Mouse (Mus musculus) kidney, embryonic 15.5 days (tissue): ENCODE measurements around the gene Syn3. TPM values are rescaled to one million over a fixed set of nuclear protein-coding genes. Genes with fewer than 3 reads are reported as not detected.
"Not testable (repeated sequence)": the region's sequence is repeated elsewhere in the genome, so short reads cannot be mapped to it uniquely, and the experiment has no call there.

Source experiments
- ATAC-seq: fragments of 200-750 bp; cut with Nextera tagmentation; replicated peaks from 2 replicates; pipeline ENCODE4 v1.8.0; 2017; ENCODE audit warnings: moderate TSS enrichment; ENCODE audit not compliant: low FRiP score
- H3K27ac ChIP-seq: fragments of 300-500 bp; sonication (generic); 2 replicates; pipeline ENCODE4 v1.5.1; 2015; ENCODE audit warnings: mild to moderate bottlenecking, inconsistent platforms
- H3K27me3 ChIP-seq: fragments of 300-500 bp; sonication (generic); 2 replicates; pipeline ENCODE4 v1.6.1; 2015; ENCODE audit warnings: inconsistent platforms
- H3K36me3 ChIP-seq: fragments of 300-500 bp; sonication (generic); 2 replicates; pipeline ENCODE4 v1.6.1; 2015; ENCODE audit warnings: inconsistent platforms
- H3K4me1 ChIP-seq: fragments of 300-500 bp; sonication (generic); 2 replicates; pipeline ENCODE4 v1.6.1; 2015; ENCODE audit warnings: inconsistent platforms
- H3K4me2 ChIP-seq: fragments of 300-500 bp; sonication (generic); 2 replicates; pipeline ENCODE4 v1.6.1; 2015; ENCODE audit warnings: moderate library complexity, mild to moderate bottlenecking, inconsistent platforms
- H3K4me3 ChIP-seq: fragments of 300-500 bp; sonication (generic); replicated peaks from 2 replicates; pipeline ENCODE4 v1.5.1; 2015; ENCODE audit warnings: mild to moderate bottlenecking, inconsistent platforms
- H3K9ac ChIP-seq: fragments of 300-500 bp; sonication (generic); 2 replicates; pipeline ENCODE4 v1.6.1; 2015; ENCODE audit warnings: mild to moderate bottlenecking, inconsistent platforms
- H3K9me3 ChIP-seq: fragments of 300-500 bp; sonication (generic); replicated peaks from 2 replicates; pipeline ENCODE4 v1.6.1; 2016; ENCODE audit warnings: inconsistent platforms
- WGBS: fragments of 180-500 bp; shearing (Covaris S2); methylation state at CpG from one replicate; pipeline ENCODE4 v1.1.7; 2015; ENCODE audit warnings: mixed read lengths; 5-methylcytosine and 5-hydroxymethylcytosine counted together
- polyA plus RNA-seq: library from polyadenylated mRNA; unstranded; fragments of >200 nt; fragmentation: Nextera tagmentation; extraction: Ambion mirVana; gene quantifications from 2 replicates; pipeline ENCODE4 v1.2.1, GENCODE M21; 2015

Gene Syn3
- polyA plus RNA-seq, 1 experiment from 2014 or later = 8.1 TPM

GRCm38 (mm10) chr10:86137589-86138173 is 361.0 kb downstream of the Syn3 start:
- Histone ChIP-seq H3K27me3 (no peaks in the 10 kb centered on the region), H3K9ac (no peak overlapping the region), H3K36me3 (no peaks in the 10 kb centered on the region), H3K4me3 (no peak overlapping the region), H3K9me3 (no peaks in the 10 kb centered on the region), H3K27ac (no peak overlapping the region), H3K4me2 (no peak overlapping the region), H3K4me1 (peaks cover 8% of the 10 kb centered on the region; the same call in 1 of the 2 replicates)
- no peak for ATAC-seq
- WGBS = 40% methylated on average over 5 of the region's 5 CpGs

GRCm38 (mm10) chr10:86137106-86137505 is 361.6 kb downstream of the Syn3 start:
- no peak overlapping the region for H3K27ac ChIP-seq
- H3K9ac ChIP-seq = no peak overlapping the region
- H3K4me3 ChIP-seq = no peak overlapping the region
- H3K27me3 ChIP-seq = no peaks in the 10 kb centered on the region
- ATAC-seq = no peak
- no peak overlapping the region for H3K4me2 ChIP-seq
- WGBS = 44% methylated on average over 3 of the region's 3 CpGs
- peaks cover 8% of the 10 kb centered on the region; the same call in 1 of the 2 replicates for H3K4me1 ChIP-seq
- no peaks in the 10 kb centered on the region for H3K9me3 ChIP-seq
- H3K36me3 ChIP-seq = no peaks in the 10 kb centered on the region

- H3K4me2 ChIP-seq = no peak overlapping the region
- H3K9ac ChIP-seq = no peak overlapping the region
- no peaks in the 10 kb centered on the region for H3K27me3 ChIP-seq
- ATAC-seq = no peak
- H3K27ac ChIP-seq = no peak overlapping the region
- no peaks in the 10 kb centered on the region for H3K36me3 ChIP-seq
- H3K9me3 ChIP-seq = no peaks in the 10 kb centered on the region
- WGBS = 88% methylated on average over 1 of the region's 1 CpGs
- peaks cover 8% of the 10 kb centered on the region; the same call in 1 of the 2 replicates for H3K4me1 ChIP-seq
- no peak overlapping the region for H3K4me3 ChIP-seq
These were observed 362.4 kb downstream of the Syn3 start for GRCm38 (mm10) chr10:86136249-86136648.

GRCm38 (mm10) chr10:86134848-86135247 is 363.8 kb downstream of the Syn3 start:
- no peak for ATAC-seq
- no peak overlapping the region for H3K4me2 ChIP-seq
- no peak overlapping the region for H3K27ac ChIP-seq
- 85% methylated on average over 6 of the region's 6 CpGs for WGBS
- H3K27me3 ChIP-seq = no peaks in the 10 kb centered on the region
- H3K4me3 ChIP-seq = no peak overlapping the region
- H3K9me3 ChIP-seq = no peaks in the 10 kb centered on the region
- H3K4me1 ChIP-seq = peaks cover 8% of the 10 kb centered on the region; the same call in 1 of the 2 replicates
- no peak overlapping the region for H3K9ac ChIP-seq
- H3K36me3 ChIP-seq = no peaks in the 10 kb centered on the region

- ATAC-seq = no peak
- Histone ChIP-seq H3K4me2 (no peak overlapping the region), H3K4me3 (no peak overlapping the region), H3K9ac (no peak overlapping the region), H3K9me3 (no peaks in the 10 kb centered on the region), H3K36me3 (no peaks in the 10 kb centered on the region), H3K27me3 (no peaks in the 10 kb centered on the region), H3K4me1 (peaks cover 5% of the 10 kb centered on the region; the same call in 1 of the 2 replicates), H3K27ac (no peak overlapping the region)
- WGBS = 85% methylated on average over 5 of the region's 5 CpGs
These were observed 364.4 kb downstream of the Syn3 start for GRCm38 (mm10) chr10:86134336-86134735.

GRCm38 (mm10) chr10:86132420-86132956 is 366.2 kb downstream of the Syn3 start:
- H3K9me3 ChIP-seq = no peaks in the 10 kb centered on the region
- H3K4me2 ChIP-seq = no peak overlapping the region
- no peaks in the 10 kb centered on the region for H3K4me1 ChIP-seq
- H3K27me3 ChIP-seq = no peaks in the 10 kb centered on the region
- H3K9ac ChIP-seq = no peak overlapping the region
- H3K4me3 ChIP-seq = no peak overlapping the region
- 61% methylated on average over 10 of the region's 10 CpGs for WGBS
- no peak for ATAC-seq
- H3K27ac ChIP-seq = no peak overlapping the region
- H3K36me3 ChIP-seq = no peaks in the 10 kb centered on the region

- no peaks in the 10 kb centered on the region for H3K9me3 ChIP-seq
- no peak overlapping the region for H3K27ac ChIP-seq
- H3K27me3 ChIP-seq = no peaks in the 10 kb centered on the region
- peaks cover 5% of the 10 kb centered on the region for H3K4me1 ChIP-seq
- no peak for ATAC-seq
- H3K4me3 ChIP-seq = no peak overlapping the region
- no peak overlapping the region for H3K9ac ChIP-seq
- no peak overlapping the region for H3K4me2 ChIP-seq
- H3K36me3 ChIP-seq = no peaks in the 10 kb centered on the region
- 86% methylated on average over 6 of the region's 6 CpGs for WGBS
These were observed 369.6 kb downstream of the Syn3 start for GRCm38 (mm10) chr10:86129046-86129445.

GRCm38 (mm10) chr10:86126478-86126877 is 372.2 kb downstream of the Syn3 start:
- 84% methylated on average over 11 of the region's 11 CpGs for WGBS
- Histone ChIP-seq H3K36me3 (no peaks in the 10 kb centered on the region), H3K9me3 (no peaks in the 10 kb centered on the region), H3K9ac (no peak overlapping the region), H3K27ac (no peak overlapping the region), H3K27me3 (no peaks in the 10 kb centered on the region), H3K4me3 (no peak overlapping the region), H3K4me2 (no peak overlapping the region), H3K4me1 (peaks cover 9% of the 10 kb centered on the region)
- no peak for ATAC-seq

- ATAC-seq = no peak
- WGBS = 82% methylated on average over 2 of the region's 2 CpGs
- H3K27me3 ChIP-seq = no peaks in the 10 kb centered on the region
- H3K4me3 ChIP-seq = no peak overlapping the region
- no peaks in the 10 kb centered on the region for H3K9me3 ChIP-seq
- no peak overlapping the region for H3K9ac ChIP-seq
- no peak overlapping the region for H3K27ac ChIP-seq
- peaks cover 9% of the 10 kb centered on the region for H3K4me1 ChIP-seq
- H3K4me2 ChIP-seq = no peak overlapping the region
- H3K36me3 ChIP-seq = no peaks in the 10 kb centered on the region
These were observed 373.3 kb downstream of the Syn3 start for GRCm38 (mm10) chr10:86125421-86125820.

- ATAC-seq = peak; percentile 79
- no peaks in the 10 kb centered on the region for H3K36me3 ChIP-seq
These were observed 374.6 kb downstream of the Syn3 start for GRCm38 (mm10) chr10:86124115-86124514.

GRCm38 (mm10) chr10:86123224-86123623 is 375.5 kb downstream of the Syn3 start:
- WGBS = 84% methylated on average over 2 of the region's 2 CpGs
- H3K27ac ChIP-seq = no peak overlapping the region
- peaks cover 9% of the 10 kb centered on the region for H3K4me1 ChIP-seq
- no peak overlapping the region for H3K4me2 ChIP-seq
- no peak overlapping the region for H3K9ac ChIP-seq
- no peaks in the 10 kb centered on the region for H3K27me3 ChIP-seq
- no peaks in the 10 kb centered on the region for H3K36me3 ChIP-seq
- no peak overlapping the region for H3K4me3 ChIP-seq
- ATAC-seq = no peak
- H3K9me3 ChIP-seq = no peaks in the 10 kb centered on the region

More at GRCm38 (mm10) chr10:86124115-86124514, 374.6 kb downstream of the Syn3 start:
- no peak overlapping the region for H3K9ac ChIP-seq
- no peak overlapping the region for H3K4me3 ChIP-seq
- H3K27me3 ChIP-seq = no peaks in the 10 kb centered on the region
- H3K4me1 ChIP-seq = peaks cover 9% of the 10 kb centered on the region
- no peak overlapping the region for H3K4me2 ChIP-seq
- WGBS = 23% methylated on average over 4 of the region's 4 CpGs
- H3K27ac ChIP-seq = peak overlapping the region; percentile 9; the same call in 1 of the 2 replicates
- no peaks in the 10 kb centered on the region for H3K9me3 ChIP-seq

GRCm38 (mm10) chr10:86122456-86122855 is 376.2 kb downstream of the Syn3 start:
- H3K27me3 ChIP-seq, H3K9me3 ChIP-seq, H3K4me2 ChIP-seq, H3K36me3 ChIP-seq, H3K27ac ChIP-seq, H3K9ac ChIP-seq, H3K4me3 ChIP-seq, H3K4me1 ChIP-seq, ATAC-seq: not testable (repeated sequence)
- WGBS = 93% methylated on average over 10 of the region's 10 CpGs

- H3K4me2 ChIP-seq = no peak overlapping the region
- no peak overlapping the region for H3K4me3 ChIP-seq
- no peak overlapping the region for H3K9ac ChIP-seq
- WGBS = 71% methylated on average over 2 of the region's 2 CpGs
- H3K9me3 ChIP-seq = no peaks in the 10 kb centered on the region
- no peak for ATAC-seq
- no peaks in the 10 kb centered on the region for H3K27me3 ChIP-seq
- H3K27ac ChIP-seq = no peak overlapping the region
- peaks cover 9% of the 10 kb centered on the region; the same call in 1 of the 2 replicates for H3K4me1 ChIP-seq
- no peaks in the 10 kb centered on the region for H3K36me3 ChIP-seq
These were observed 382.4 kb downstream of the Syn3 start for GRCm38 (mm10) chr10:86116268-86116667.
